Mouse (Mus musculus) limb, embryonic 13.5 days (tissue): Measurements from ENCODE around the gene Tyro3. TPM values are rescaled to one million over a fixed set of nuclear protein-coding genes. Genes with fewer than 3 reads are reported as not detected.

Source experiments
- ATAC-seq: fragments of 200-750 bp; cut with Nextera tagmentation; 2 replicates; pipeline ENCODE4 v1.8.0; 2017; ENCODE audit warnings: low read depth, moderate number of reproducible peaks, moderate TSS enrichment; ENCODE audit not compliant: low FRiP score
- H3K27ac ChIP-seq: fragments of 300-500 bp; sonication (generic); 2 replicates; pipeline ENCODE4 v1.5.1; 2015; ENCODE audit warnings: inconsistent platforms, mild to moderate bottlenecking, moderate library complexity
- H3K27me3 ChIP-seq: fragments of 300-500 bp; sonication (generic); 2 replicates; pipeline ENCODE4 v1.6.1; 2015; ENCODE audit warnings: mild to moderate bottlenecking, inconsistent platforms
- H3K36me3 ChIP-seq: fragments of 300-500 bp; sonication (generic); 2 replicates; pipeline ENCODE4 v1.6.1; 2015; ENCODE audit warnings: inconsistent platforms, mild to moderate bottlenecking, moderate library complexity
- H3K4me1 ChIP-seq: fragments of 300-500 bp; sonication (generic); 2 replicates; pipeline ENCODE4 v1.6.1; 2015; ENCODE audit warnings: inconsistent platforms
- H3K4me2 ChIP-seq: fragments of 300-500 bp; sonication (generic); replicated peaks from 2 replicates; pipeline ENCODE4 v1.6.1; 2015; ENCODE audit warnings: inconsistent platforms, mild to moderate bottlenecking, moderate library complexity
- H3K4me3 ChIP-seq: fragments of 300-500 bp; sonication (generic); 2 replicates; pipeline ENCODE4 v1.5.1; 2015; ENCODE audit warnings: moderate library complexity, mild to moderate bottlenecking, inconsistent platforms
- H3K9ac ChIP-seq: fragments of 300-500 bp; sonication (generic); 2 replicates; pipeline ENCODE4 v1.6.1; 2015; ENCODE audit warnings: mild to moderate bottlenecking, inconsistent platforms
- H3K9me3 ChIP-seq: fragments of 300-500 bp; sonication (generic); 2 replicates; pipeline ENCODE4 v1.6.1; 2016; ENCODE audit warnings: inconsistent platforms
- WGBS: fragments of 180-500 bp; shearing (Covaris S2); methylation state at CpG from one replicate; pipeline ENCODE4 v1.1.7; 2015; 5-methylcytosine and 5-hydroxymethylcytosine counted together
- polyA plus RNA-seq: library from polyadenylated mRNA; unstranded; fragments of >200 nt; fragmentation: Nextera tagmentation; extraction: Ambion mirVana; gene quantifications from 2 replicates; pipeline ENCODE4 v1.2.1, GENCODE M21; 2015

Tyro3 gene
- polyA plus RNA-seq: 29.6 and 32.3 TPM in 2 replicates

- H3K4me3 ChIP-seq: no peak within 1 kb of the TSS
- no peak within 1 kb of the TSS for H3K9ac ChIP-seq
- no peak within 1 kb of the TSS for H3K4me2 ChIP-seq
- peaks cover 21% of the 10 kb centered on the region for H3K27me3 ChIP-seq
- peaks cover 3% of the 10 kb centered on the region; the same call in 1 of the 2 replicates for H3K36me3 ChIP-seq
- peaks cover 24% of the 10 kb centered on the region for H3K4me1 ChIP-seq
- WGBS: 61% methylated on average over 5 of the region's 5 CpGs
- ATAC-seq: no peak
- H3K9me3 ChIP-seq: no peaks in the 10 kb centered on the region
- no peak within 1 kb of the TSS for H3K27ac ChIP-seq
These were observed at the start of gene Tyro3 for GRCm38 (mm10) chr2:119797279-119797783. TSS of gene Tyro3 (plus strand) at chr2:119797733.

- no peak overlapping the region for H3K27ac ChIP-seq
- peaks cover 5% of the 10 kb centered on the region for H3K4me1 ChIP-seq
- H3K4me3 ChIP-seq: no peak overlapping the region
- WGBS: 77% methylated on average over 13 of the region's 13 CpGs
- no peaks in the 10 kb centered on the region for H3K9me3 ChIP-seq
- H3K27me3 ChIP-seq: peaks cover 95% of the 10 kb centered on the region
- ATAC-seq: no peak
- H3K36me3 ChIP-seq: no peaks in the 10 kb centered on the region
- H3K4me2 ChIP-seq: no peak overlapping the region
- H3K9ac ChIP-seq: no peak overlapping the region
These were observed 48.3 kb upstream of the Tyro3 start for GRCm38 (mm10) chr2:119749260-119749659.

GRCm38 (mm10) chr2:119757601-119758100 lies 39.9 kb upstream of the Tyro3 start:
- no peaks in the 10 kb centered on the region for H3K9me3 ChIP-seq
- peaks cover 99% of the 10 kb centered on the region for H3K27me3 ChIP-seq
- H3K4me3 ChIP-seq: peak overlapping the region; percentile 61
- WGBS: 4% methylated on average over 12 of the region's 31 CpGs
- H3K4me1 ChIP-seq: peaks cover 16% of the 10 kb centered on the region
- H3K9ac ChIP-seq: peak overlapping the region; percentile 70
- no peak overlapping the region for H3K27ac ChIP-seq
- no peak for ATAC-seq
- no peaks in the 10 kb centered on the region for H3K36me3 ChIP-seq
- peak overlapping the region; percentile 100 for H3K4me2 ChIP-seq

GRCm38 (mm10) chr2:119758101-119758843 lies 39.3 kb upstream of the Tyro3 start:
- Histone ChIP-seq H3K4me3 (peak overlapping the region; percentile 61), H3K9ac (peak overlapping the region; percentile 70), H3K27me3 (peaks cover 95% of the 10 kb centered on the region), H3K4me1 (peaks cover 16% of the 10 kb centered on the region), H3K36me3 (peaks cover under 1% of the 10 kb centered on the region; the same call in 1 of the 2 replicates), H3K27ac (no peak overlapping the region), H3K4me2 (peak overlapping the region; percentile 100), H3K9me3 (no peaks in the 10 kb centered on the region)
- ATAC-seq: no peak
- WGBS: under 1% methylated on average over 65 of the region's 77 CpGs

GRCm38 (mm10) chr2:119758844-119759835 lies 38.4 kb upstream of the Tyro3 start:
- Histone ChIP-seq H3K36me3 (peaks cover 9% of the 10 kb centered on the region), H3K4me1 (peaks cover 16% of the 10 kb centered on the region), H3K9me3 (no peaks in the 10 kb centered on the region), H3K27ac (no peak overlapping the region), H3K4me3 (peak overlapping the region; percentile 61), H3K4me2 (peak overlapping the region; percentile 100), H3K9ac (peak overlapping the region; percentile 70; the same call in 1 of the 2 replicates), H3K27me3 (peaks cover 86% of the 10 kb centered on the region)
- 4% methylated on average over 44 of the region's 44 CpGs for WGBS
- ATAC-seq: no peak

GRCm38 (mm10) chr2:119760251-119760650 lies 37.3 kb upstream of the Tyro3 start, which contains the start of gene Ltk:
TSS of gene Ltk (minus strand) at chr2:119760431.
- Histone ChIP-seq H3K36me3 (peaks cover 19% of the 10 kb centered on the region), H3K4me1 (peaks cover 16% of the 10 kb centered on the region), H3K4me3 (peak within 1 kb of the TSS; percentile 61; the same call in 1 of the 2 replicates), H3K9ac (no peak within 1 kb of the TSS), H3K27ac (no peak within 1 kb of the TSS), H3K27me3 (peaks cover 75% of the 10 kb centered on the region), H3K4me2 (peak within 1 kb of the TSS; percentile 100), H3K9me3 (no peaks in the 10 kb centered on the region)
- ATAC-seq: no peak
- 7% methylated on average over 9 of the region's 9 CpGs for WGBS

- no peak for ATAC-seq
These were observed 35.3 kb upstream of the Tyro3 start for GRCm38 (mm10) chr2:119762276-119762675.

GRCm38 (mm10) chr2:119763924-119764323 lies 33.6 kb upstream of the Tyro3 start:
- no peak overlapping the region for H3K4me3 ChIP-seq
- 72% methylated on average over 4 of the region's 4 CpGs for WGBS
- peaks cover 39% of the 10 kb centered on the region for H3K36me3 ChIP-seq
- no peaks in the 10 kb centered on the region for H3K9me3 ChIP-seq
- H3K4me2 ChIP-seq: no peak overlapping the region
- no peak overlapping the region for H3K27ac ChIP-seq
- H3K9ac ChIP-seq: no peak overlapping the region
- peaks cover under 1% of the 10 kb centered on the region; the same call in 1 of the 2 replicates for H3K4me1 ChIP-seq
- peaks cover 39% of the 10 kb centered on the region for H3K27me3 ChIP-seq
- no peak for ATAC-seq

More at GRCm38 (mm10) chr2:119762276-119762675, 35.3 kb upstream of the Tyro3 start:
- no peak overlapping the region for H3K4me2 ChIP-seq
- H3K4me3 ChIP-seq: no peak overlapping the region
- peaks cover 27% of the 10 kb centered on the region for H3K36me3 ChIP-seq
- H3K9me3 ChIP-seq: no peaks in the 10 kb centered on the region
- H3K9ac ChIP-seq: no peak overlapping the region
- H3K4me1 ChIP-seq: peaks cover 16% of the 10 kb centered on the region
- WGBS: 72% methylated on average over 1 of the region's 1 CpGs
- H3K27me3 ChIP-seq: peaks cover 56% of the 10 kb centered on the region
- no peak overlapping the region for H3K27ac ChIP-seq

GRCm38 (mm10) chr2:119767246-119767645 lies 30.3 kb upstream of the Tyro3 start:
- no peaks in the 10 kb centered on the region for H3K9me3 ChIP-seq
- H3K27ac ChIP-seq: no peak overlapping the region
- H3K4me2 ChIP-seq: no peak overlapping the region
- H3K4me1 ChIP-seq: no peaks in the 10 kb centered on the region
- peaks cover 6% of the 10 kb centered on the region for H3K27me3 ChIP-seq
- H3K9ac ChIP-seq: no peak overlapping the region
- WGBS: 91% methylated on average over 6 of the region's 6 CpGs
- H3K4me3 ChIP-seq: no peak overlapping the region
- no peak for ATAC-seq
- H3K36me3 ChIP-seq: peaks cover 72% of the 10 kb centered on the region

- H3K4me1 ChIP-seq: peaks cover 6% of the 10 kb centered on the region
- H3K27ac ChIP-seq: peak within 1 kb of the TSS; percentile 83
- ATAC-seq: peak; percentile 95
- H3K9me3 ChIP-seq: 0 out of 2 replicates have a peak, but pooled peaks cover 6% of the 10 kb centered on the region
- no peaks in the 10 kb centered on the region for H3K27me3 ChIP-seq
- H3K36me3 ChIP-seq: peaks cover 18% of the 10 kb centered on the region
- under 1% methylated on average over 44 of the region's 44 CpGs for WGBS
- peak within 1 kb of the TSS; percentile 63 for H3K4me3 ChIP-seq
- H3K9ac ChIP-seq: peak within 1 kb of the TSS; percentile 74
- H3K4me2 ChIP-seq: peak within 1 kb of the TSS; percentile 76
These were observed 10.2 kb upstream of the Tyro3 start, which contains the start of gene Rpap1 for GRCm38 (mm10) chr2:119787206-119787883. TSS of gene Rpap1 (minus strand) at chr2:119787537.

GRCm38 (mm10) chr2:119789996-119790395 lies 7.5 kb upstream of the Tyro3 start:
- 0 out of 2 replicates have a peak, but pooled peaks cover under 1% of the 10 kb centered on the region for H3K9me3 ChIP-seq
- ATAC-seq: no peak
- peaks cover 6% of the 10 kb centered on the region for H3K4me1 ChIP-seq
- no peak overlapping the region for H3K9ac ChIP-seq
- H3K27me3 ChIP-seq: no peaks in the 10 kb centered on the region
- H3K27ac ChIP-seq: no peak overlapping the region
- H3K4me3 ChIP-seq: no peak overlapping the region
- 78% methylated on average over 2 of the region's 2 CpGs for WGBS
- H3K4me2 ChIP-seq: no peak overlapping the region
- H3K36me3 ChIP-seq: no peaks in the 10 kb centered on the region; the same call in 1 of the 2 replicates
